Mouse (Mus musculus): ENCODE data around the gene Pagr1b.

GRCm38 (mm10) chr7:127007313-127008024, 8.8 kb downstream of the Pagr1b start:
- no peak for TF ChIP-seq CTCF (IDR thresholded peaks at IDR 0.05; ENCODE audit: low read depth, low read length)
- TF ChIP-seq POLR2A (IDR thresholded peaks at IDR 0.05; ENCODE audit: borderline replicate concordance, low read depth, low read length) = no peak

Measured in bone marrow macrophage, adult 2 months (primary cell).